Mouse (Mus musculus) right cerebral cortex, postnatal 14 days (tissue): Measurements from ENCODE around the gene Olfr725.

ENCODE experiments used
- DNase-seq: peaks from one replicate; pipeline ENCODE4 v3.0.0; 2022

Olfr725 gene

GRCm38 (mm10) chr14:50040275-50040674, at the start of gene Olfr725:
Gene Olfr725 (minus strand): TSS chr14:50040375.
- no peak for DNase-seq

DNA sequence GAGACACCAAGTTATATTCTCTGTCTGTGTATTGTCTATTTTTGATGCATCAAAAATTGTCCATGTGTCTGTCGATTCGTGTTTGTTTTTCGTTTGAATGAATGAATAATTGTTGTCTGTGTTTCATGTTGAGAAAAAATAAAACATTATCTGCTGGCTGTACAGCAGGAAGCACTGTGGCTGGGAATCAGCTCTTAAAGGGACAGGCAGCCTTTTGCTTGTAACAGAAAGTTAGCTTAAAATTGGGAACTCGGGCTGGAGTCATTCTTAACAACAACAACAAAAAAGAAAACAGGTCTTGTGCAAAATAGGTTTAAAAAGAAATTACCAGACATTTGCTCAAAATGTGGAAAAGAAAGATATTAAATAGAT, 22.5 kb upstream of the Olfr725 start:
- no peak for DNase-seq

DNA sequence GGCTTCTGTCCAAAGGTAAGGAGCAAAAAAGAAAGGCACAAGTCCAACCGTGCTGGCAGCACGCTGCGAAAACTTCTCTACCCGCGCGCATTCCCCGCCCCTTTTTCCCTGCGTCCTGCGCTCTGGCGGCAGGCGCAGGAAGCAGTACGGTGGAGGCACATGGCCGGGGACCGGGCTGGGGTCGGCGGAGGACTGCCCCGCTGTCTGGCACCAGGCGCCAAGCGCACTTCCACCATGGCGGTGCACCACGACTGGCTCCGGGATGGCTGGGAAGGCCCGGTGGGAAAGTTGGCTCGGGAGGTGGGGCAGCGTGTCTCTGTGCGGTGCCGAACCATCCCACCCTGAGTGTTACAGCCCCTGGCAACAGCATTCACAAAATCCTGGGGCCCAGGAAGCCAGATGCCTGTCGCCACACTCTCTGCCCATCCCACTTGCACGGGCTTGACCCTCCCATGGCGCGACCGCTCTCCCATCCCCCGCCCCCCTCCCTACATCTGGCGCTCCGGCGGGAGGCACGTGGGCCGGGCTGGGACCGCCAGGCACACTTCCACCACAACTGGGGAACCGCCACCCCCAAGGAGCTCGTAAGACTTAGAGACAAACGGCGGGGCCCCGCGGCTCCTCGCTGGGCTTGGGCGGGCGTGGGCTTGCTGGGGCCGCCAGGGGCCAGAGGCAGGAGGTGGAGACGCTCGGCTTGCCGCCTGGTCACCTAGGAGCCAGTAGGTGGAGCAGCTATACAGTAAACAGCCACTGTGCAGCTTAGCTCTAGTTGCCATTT, 22.0 kb upstream of the Olfr725 start:
- peak; percentile 42 for DNase-seq

DNA sequence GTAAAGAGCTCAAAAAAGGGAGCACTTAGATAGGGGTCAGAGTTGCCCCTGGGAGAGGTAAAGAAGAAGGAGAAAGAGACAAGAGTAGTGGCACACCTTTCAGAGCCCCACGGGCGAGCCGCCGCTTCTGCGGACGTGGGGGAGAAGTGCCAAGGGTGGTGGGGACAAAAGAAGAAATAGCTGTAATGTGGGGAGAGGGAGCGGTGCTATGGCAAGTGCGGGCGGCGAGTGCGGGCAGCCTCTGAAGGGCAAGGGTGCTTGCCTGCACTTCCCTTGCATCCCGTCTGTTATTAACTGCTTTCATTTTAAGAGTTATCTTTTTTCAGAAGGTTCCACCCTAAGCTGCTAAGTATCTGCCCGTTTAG, 21.4 kb upstream of the Olfr725 start:
- no peak for DNase-seq

GRCm38 (mm10) chr14:50061179-50061578, 21.0 kb upstream of the Olfr725 start:
- DNase-seq = no peak

DNA sequence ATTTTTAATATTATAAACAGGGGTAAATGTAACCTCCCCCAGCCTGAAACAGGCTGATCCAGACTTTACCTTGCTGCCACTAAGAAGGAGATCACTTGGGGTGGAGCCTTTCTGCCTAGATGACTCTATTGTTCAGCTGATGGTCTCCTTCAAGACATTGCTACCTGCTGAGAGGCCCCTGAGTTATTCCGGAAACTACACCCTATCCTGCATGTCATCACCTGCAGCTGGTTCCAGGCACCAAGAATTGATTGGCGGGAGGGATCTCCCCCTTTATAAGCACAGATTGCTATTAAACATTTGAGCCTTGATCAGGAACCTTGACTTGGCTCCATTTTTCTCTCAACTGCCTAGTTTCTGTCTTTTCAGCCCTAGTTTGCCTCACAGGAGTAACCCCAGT, 8.1 kb downstream of the Olfr725 start:
- no peak for DNase-seq

- DNase-seq = no peak
Observed at GRCm38 (mm10) chr14:50031356-50031755, 8.8 kb downstream of the Olfr725 start.

DNA sequence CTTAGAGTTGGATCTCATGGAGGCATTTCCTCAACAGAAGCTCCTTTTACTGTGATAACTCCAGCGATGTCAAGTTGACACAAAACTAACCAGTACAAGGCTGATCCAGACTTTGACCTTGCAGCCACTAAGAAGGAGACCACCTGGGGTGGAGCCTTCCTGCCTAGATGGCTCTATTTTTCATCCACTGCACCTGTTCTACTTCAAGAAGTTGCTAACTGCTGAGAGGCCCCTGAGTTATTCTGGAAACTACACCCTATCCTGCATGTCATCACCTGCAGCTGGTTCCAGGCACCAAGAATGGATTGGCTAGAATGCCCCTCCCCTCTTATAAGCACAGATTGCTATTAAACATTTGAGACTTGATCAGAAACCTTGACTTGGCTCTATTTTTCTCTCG, 13.8 kb downstream of the Olfr725 start:
- no peak for DNase-seq
